14 mouse cellular contexts compared by ENCODE assay signal in the genomic region with DNA sequence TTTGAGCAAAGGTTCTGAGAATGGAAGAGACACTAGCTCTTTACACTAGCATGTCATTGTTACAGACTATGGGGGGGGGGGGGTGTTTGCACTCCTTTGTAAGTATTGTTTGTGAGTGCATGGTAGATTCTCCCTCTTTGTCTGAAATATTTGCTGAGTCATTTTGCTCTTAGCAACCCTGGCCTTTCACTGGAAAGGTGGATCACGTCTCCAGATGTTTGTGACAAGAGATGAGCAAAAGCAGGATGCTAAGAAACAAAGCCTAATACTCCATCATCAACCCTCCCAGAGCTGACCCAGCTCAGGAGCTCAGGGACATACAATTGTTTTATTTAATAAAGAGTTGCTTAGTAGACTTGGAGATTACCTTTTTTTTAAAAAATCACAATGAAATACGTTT. TPM values are rescaled to one million over a fixed set of nuclear protein-coding genes. Genes with fewer than 3 reads are reported as not detected.
DNase-seq lines count a peak whose midpoint lies in the region.
"Had no signal": no experiment of that assay in that cellular context is flagged by ENCODE, and none has a peak within 500 bp of the region (broad histone marks: within the 10 kb centered on the region; RNA-seq: fewer than 3 reads in every experiment).

No protein-coding gene starts in this region.

- DNase-seq in heart, adult 11 months, result peak; percentile 56
- no peak for DNase-seq in heart, adult 8-10 months (ENCODE audit: low spot score)
- peak; percentile 54 for DNase-seq in 3T3-L1 (ENCODE audit: low read depth, low spot score)
- peak; percentile 37 for DNase-seq in R1 (ENCODE audit: low read depth, low spot score)
- no peak for DNase-seq in left cerebral cortex, postnatal 14 days (ENCODE audit: low spot score in 2 of 2)
- no peak for DNase-seq in heart, postnatal 4 days
- DNase-seq: adrenal gland, adult 2 months; adrenal gland, postnatal 10 days; adrenal gland, postnatal 25 days; cerebellum, adult 11-12 months; cerebellum, adult 2 months; cerebellum, adult 9-10 months; cerebellum, postnatal 10 days; cerebellum, postnatal 25 days had no signal

- intact Hi-C loops in left cerebral cortex, postnatal 14 days (cut with DNase I), result no loop called here

RNA-seq across cellular contexts. Expression of a gene that starts 43.3 kb away (rescaled TPM):
- total RNA-seq in heart, adult 8-10 months (2022), result 1 to 10 TPM; 3.6 to 4.8 (median 3.8) TPM
- 10 to 100 TPM; 14.5 to 19.3 TPM for total RNA-seq in left cerebral cortex, postnatal 14 days (2021)
- 1 to 10 TPM; 6.9 to 7.5 TPM for total RNA-seq in heart, postnatal 4 days (2021)

Comparison
In these comparisons a context has a peak if more than half of its experiments do, and no peak if none do; other contexts are left out.
1. DNase-seq: peak in heart, adult 11 months (single experiment), 3T3-L1 (single experiment) and R1 (single experiment); none in heart, adult 8-10 months (single experiment), left cerebral cortex, postnatal 14 days (0 of 2) and heart, postnatal 4 days (single experiment).